Mouse (Mus musculus): ENCODE results near the gene Tspan18. TPM values are rescaled to one million over a fixed set of nuclear protein-coding genes. Genes with fewer than 3 reads are reported as not detected.

Gene Tspan18
- polyA plus RNA-seq, 1 experiment from 2014 or later = 16.9 TPM

DNA sequence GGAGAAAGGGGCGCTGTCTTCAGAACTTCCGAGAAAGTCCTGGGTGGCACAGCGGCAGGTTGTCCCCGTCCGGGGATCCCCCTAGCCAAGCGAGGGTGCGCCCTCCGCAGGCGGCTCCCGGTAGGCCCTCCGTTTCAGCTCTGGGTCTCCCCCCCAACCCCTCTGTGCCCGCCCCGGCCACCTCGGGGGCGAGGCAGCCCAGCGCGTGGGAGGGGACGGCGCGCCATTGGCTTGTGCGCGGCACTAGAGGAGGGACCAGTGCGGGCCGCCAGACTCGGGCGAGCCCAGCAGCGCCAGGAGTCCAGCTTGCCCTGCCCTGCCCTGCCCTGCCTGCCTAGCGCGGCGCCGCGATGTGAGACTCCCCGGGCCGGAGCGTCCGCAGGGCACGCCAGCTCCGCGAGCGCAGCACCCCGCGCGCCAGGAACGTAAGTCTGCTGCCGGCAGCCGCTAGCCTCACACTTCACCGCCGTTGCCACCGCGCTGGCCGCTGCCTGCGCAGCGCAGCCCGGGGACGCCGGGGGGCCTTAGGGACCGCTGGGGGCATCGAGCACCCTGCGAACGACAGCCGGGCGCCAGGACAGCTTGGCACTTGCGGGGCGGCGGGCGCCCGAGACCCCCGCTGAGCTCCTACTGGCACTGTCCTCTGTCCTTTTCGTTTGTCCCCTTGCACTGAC, 146.8 kb downstream of the Tspan18 start, which contains the start of gene Trp53i11:
Gene Trp53i11, plus strand, starts transcription at position 226 of the 674 bp plus-strand sequence.
- Histone ChIP-seq H3K4me1 (peaks cover 44% of the 10 kb centered on the region), H3K36me3 (no peaks in the 10 kb centered on the region), H3K27me3 (no peaks in the 10 kb centered on the region), H3K9me3 (no peaks in the 10 kb centered on the region), H3K4me2 (replicated peaks) (peak within 1 kb of the TSS; percentile 70), H3K4me3 (peak within 1 kb of the TSS; percentile 91), H3K27ac (replicated peaks) (peak within 1 kb of the TSS; percentile 97), H3K9ac (replicated peaks) (peak within 1 kb of the TSS; percentile 96)
- WGBS = under 1% methylated on average over 69 of the region's 69 CpGs
- ATAC-seq (replicated peaks) = peak; percentile 88

DNA sequence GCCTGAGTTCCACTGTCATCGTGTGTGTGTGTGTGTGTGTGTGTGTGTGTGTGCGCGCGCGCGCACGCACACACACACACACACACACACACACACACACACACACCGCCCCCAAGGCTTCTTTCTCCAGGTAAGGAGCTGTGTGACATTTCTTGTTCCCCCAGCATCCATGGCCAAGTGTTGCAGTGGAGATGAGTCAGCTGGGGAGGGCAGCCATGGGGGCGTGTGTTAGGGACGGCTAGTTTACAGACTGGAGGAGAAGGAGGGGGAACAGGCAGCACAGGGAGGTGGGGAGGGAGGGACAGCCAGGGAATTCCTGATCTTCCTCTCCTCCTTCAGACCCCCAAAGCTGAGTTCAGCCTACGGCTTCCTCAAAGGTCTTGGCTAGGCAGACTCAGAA, 151.4 kb downstream of the Tspan18 start:
- Histone ChIP-seq H3K27ac (replicated peaks) (no peak overlapping the region), H3K36me3 (no peaks in the 10 kb centered on the region), H3K9me3 (no peaks in the 10 kb centered on the region), H3K4me2 (replicated peaks) (no peak overlapping the region), H3K4me3 (no peak overlapping the region), H3K27me3 (no peaks in the 10 kb centered on the region), H3K9ac (replicated peaks) (no peak overlapping the region), H3K4me1 (peaks cover 26% of the 10 kb centered on the region)
- no peak for ATAC-seq (replicated peaks)
- 83% methylated on average over 11 of the region's 11 CpGs for WGBS

DNA sequence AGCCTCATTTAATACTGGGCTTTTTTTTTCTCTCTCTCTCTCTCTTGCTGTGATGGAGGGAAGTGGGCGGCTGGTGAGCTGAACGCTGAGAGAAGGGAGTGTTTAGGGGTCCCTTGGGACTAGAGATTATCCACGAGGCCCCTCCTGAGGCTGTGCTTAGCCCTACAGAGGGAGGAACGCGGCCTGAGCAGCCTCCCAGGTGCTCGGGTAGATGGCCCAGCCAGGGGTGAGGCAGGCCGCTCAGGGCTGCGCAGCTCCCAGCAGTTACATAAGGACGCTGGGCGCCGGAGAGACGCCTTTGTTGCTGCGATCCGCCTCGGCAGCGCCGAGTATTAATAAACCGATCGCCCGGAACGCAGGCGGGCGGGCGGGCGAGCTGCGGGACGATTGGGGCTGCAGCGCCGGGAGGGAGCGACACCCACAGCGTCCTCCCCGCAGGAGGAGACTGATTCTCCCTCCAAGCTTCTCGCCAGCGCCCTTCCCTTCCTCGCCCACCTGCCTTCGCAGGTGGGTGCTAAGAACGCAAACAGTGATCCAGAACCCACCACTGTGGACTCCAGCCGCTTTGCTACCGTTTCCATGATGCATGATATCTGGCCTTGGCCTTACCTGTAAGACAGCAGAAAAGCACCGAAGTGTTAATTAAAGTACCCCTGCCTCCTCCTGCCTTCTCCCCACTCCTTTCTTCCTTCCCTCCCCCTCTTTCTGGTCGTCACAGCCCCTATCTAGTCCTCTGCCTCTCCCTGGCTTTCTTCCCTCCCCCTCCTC, 154.0 kb downstream of the Tspan18 start:
- WGBS = 2% methylated on average over 41 of the region's 41 CpGs
- no peaks in the 10 kb centered on the region for H3K27me3 ChIP-seq
- no peaks in the 10 kb centered on the region for H3K9me3 ChIP-seq
- peak overlapping the region; percentile 62 for H3K27ac ChIP-seq (replicated peaks)
- H3K9ac ChIP-seq (replicated peaks) = peak overlapping the region; percentile 63
- peak overlapping the region; percentile 35 for H3K4me3 ChIP-seq
- no peak for ATAC-seq (replicated peaks)
- H3K36me3 ChIP-seq = no peaks in the 10 kb centered on the region
- peak overlapping the region; percentile 72 for H3K4me2 ChIP-seq (replicated peaks)
- H3K4me1 ChIP-seq = peaks cover 48% of the 10 kb centered on the region

DNA sequence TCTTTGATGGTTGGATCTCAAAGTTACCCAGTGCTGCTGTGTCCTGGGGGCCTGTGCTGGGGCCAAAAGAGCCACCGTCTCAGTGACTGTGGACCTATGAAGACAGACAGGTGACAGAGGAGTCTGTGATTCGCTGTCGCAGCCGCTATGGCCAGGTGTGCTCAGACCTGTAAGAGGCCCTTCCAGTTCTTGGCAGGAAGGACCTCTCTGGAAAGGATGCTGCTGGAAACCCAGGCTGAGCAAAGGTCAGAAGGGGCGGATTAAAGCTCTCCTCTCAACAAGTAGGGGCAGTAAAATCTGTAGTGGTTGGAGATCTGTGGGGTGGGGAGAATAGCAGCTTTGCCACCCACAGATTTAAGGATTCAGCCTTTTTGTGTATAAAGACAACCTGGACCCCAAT, 154.7 kb downstream of the Tspan18 start:
- H3K4me1 ChIP-seq = peaks cover 51% of the 10 kb centered on the region
- no peak for ATAC-seq (replicated peaks)
- H3K27me3 ChIP-seq = no peaks in the 10 kb centered on the region
- H3K36me3 ChIP-seq = no peaks in the 10 kb centered on the region
- no peak overlapping the region for H3K4me2 ChIP-seq (replicated peaks)
- peak overlapping the region; percentile 62; the same call in 1 of the 2 replicates for H3K27ac ChIP-seq (replicated peaks)
- H3K4me3 ChIP-seq = no peak overlapping the region
- no peaks in the 10 kb centered on the region for H3K9me3 ChIP-seq
- 59% methylated on average over 5 of the region's 5 CpGs for WGBS
- peak overlapping the region; percentile 63 for H3K9ac ChIP-seq (replicated peaks)

DNA sequence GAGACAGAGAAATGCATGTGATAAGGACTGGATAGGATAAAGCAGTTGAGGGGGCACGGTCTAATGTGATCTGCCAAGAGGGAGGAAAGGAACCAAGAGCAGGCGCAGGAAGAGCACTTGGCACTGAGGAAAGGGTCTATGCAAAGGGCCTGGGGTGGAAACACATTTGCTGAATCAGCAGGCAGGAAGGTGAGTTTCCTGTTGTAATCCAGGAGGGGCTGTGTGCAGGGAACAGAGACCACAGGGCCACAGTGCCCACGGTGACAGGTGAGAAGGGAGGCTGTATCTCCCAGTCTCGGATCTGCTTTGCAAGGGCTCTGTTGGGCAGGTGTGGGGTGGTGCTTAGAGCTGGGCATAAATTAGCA, 156.0 kb downstream of the Tspan18 start:
- H3K27ac ChIP-seq (replicated peaks) = peak overlapping the region; percentile 86
- WGBS = 69% methylated on average over 4 of the region's 4 CpGs

DNA sequence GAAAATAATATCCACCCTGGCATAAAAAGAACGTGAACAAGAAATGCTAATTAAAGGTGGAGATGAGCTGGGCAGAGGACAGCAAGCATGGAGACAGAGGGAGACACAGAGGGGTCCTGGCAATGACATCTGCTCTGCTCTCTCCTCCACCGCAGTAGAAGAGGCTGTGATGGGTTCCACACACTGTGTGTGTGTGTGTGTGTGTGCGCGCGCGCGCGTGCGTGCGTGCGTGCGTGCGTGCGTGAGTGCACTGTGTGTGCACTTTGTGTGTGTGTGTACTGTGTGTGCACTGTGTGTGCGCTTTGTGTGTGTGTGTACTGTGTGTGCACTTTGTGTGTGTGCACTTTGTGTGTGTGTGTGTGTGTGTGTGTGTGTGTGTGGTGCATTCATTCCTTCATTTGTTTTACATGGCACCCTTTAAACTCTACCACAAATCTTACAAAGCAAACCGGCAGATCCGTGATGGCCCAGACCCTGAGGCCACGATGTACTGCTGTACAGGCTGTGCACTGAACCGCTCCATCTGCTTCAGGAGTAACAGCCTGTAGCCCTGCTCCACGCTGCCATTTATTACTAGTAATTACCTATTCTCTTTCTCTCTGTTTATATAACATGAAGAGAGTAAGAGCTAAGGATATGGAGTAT, 156.5 kb downstream of the Tspan18 start:
- Histone ChIP-seq H3K36me3 (no peaks in the 10 kb centered on the region), H3K4me2 (replicated peaks) (no peak overlapping the region), H3K27me3 (no peaks in the 10 kb centered on the region), H3K27ac (replicated peaks) (peak overlapping the region; percentile 86), H3K9ac (replicated peaks) (no peak overlapping the region), H3K9me3 (no peaks in the 10 kb centered on the region), H3K4me3 (no peak overlapping the region), H3K4me1 (peaks cover 61% of the 10 kb centered on the region)
- 68% methylated on average over 20 of the region's 20 CpGs for WGBS
- ATAC-seq (replicated peaks) = peak; percentile 36

More for the DNA sequence above, 156.0 kb downstream of the Tspan18 start:
- Histone ChIP-seq H3K9ac (replicated peaks) (no peak overlapping the region), H3K36me3 (no peaks in the 10 kb centered on the region), H3K27me3 (no peaks in the 10 kb centered on the region), H3K4me1 (peaks cover 61% of the 10 kb centered on the region), H3K4me2 (replicated peaks) (no peak overlapping the region), H3K4me3 (no peak overlapping the region), H3K9me3 (no peaks in the 10 kb centered on the region)
- ATAC-seq (replicated peaks) = no peak

DNA sequence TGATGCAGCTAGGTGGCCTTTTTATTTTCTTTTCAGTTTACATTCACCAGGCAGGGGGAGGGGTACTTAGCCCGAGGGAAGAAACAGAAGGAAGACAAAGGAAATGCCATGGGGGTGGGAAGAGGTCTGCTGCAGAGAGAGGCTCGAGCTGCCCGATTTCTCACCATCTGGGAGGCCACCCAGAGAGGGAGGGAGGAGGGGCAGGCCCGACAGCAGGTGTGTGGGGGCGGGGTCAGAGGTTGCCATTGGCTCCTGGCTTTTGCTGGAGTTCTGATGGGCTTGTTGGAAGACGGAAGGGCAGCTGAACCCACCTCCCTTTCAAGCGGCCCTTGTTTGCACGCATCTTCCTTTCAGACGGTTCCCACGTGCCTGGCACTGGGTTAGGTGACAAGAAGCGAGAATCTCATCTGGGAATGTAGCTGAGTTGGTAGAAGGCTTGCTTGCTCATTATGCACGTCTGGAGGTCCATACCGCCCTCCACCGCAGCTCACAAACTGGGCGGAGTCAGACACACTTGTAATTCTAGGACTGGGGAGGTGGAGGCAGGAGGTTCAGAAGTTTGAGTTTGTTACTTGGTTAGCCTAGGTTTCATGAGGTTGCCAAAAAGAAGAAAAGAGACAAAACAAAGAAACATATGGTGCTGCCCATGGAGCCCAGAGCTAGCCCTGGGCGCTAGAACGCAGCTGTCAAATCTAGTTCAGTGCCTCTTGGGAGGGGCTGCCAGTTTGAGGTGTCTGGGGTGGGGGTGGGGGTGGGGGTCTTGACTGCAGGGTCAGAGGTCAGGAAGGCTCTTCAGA, 157.2 kb downstream of the Tspan18 start:
- Histone ChIP-seq H3K4me1 (peaks cover 61% of the 10 kb centered on the region), H3K27me3 (no peaks in the 10 kb centered on the region), H3K4me3 (no peak overlapping the region), H3K9me3 (no peaks in the 10 kb centered on the region), H3K27ac (replicated peaks) (peak overlapping the region; percentile 86), H3K4me2 (replicated peaks) (peak overlapping the region; percentile 35), H3K36me3 (no peaks in the 10 kb centered on the region), H3K9ac (replicated peaks) (0 out of 2 replicates have a peak overlapping the region, but pooled peaks have one; percentile 20)
- WGBS = 3% methylated on average over 17 of the region's 17 CpGs
- ATAC-seq (replicated peaks) = peak; percentile 69

DNA sequence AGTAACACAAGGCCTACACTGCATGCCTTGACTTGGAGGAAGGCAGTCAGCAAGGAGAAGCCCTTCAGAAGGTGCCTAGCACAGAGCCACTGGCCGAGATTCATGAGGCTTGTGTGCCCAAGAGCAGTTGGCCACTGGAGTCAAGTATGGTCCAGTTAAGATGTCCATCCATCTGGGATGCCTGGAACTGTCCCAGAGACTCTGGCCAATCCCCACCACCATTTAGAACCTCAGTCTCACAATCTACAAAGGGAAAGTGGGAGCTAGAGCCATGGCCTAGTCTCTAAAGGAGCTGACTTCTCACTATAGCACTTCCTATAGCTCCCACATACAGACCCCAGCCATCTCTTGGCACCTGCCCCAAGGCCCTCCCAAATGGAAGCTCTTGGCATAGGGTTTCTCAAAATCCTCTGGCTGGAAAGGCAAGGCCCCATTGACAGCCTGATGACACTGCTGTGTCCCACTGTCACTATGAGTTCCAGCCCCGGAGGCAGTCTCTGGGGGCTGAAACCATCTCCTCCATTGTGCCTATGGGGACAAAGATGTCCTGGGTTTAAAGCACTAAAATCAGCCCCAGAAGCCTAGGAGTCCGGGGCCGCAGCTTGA, 158.0 kb downstream of the Tspan18 start:
- WGBS = 14% methylated on average over 4 of the region's 4 CpGs
- ATAC-seq (replicated peaks) = peak; percentile 1; the same call in 1 of the 2 replicates
- Histone ChIP-seq H3K36me3 (no peaks in the 10 kb centered on the region), H3K4me2 (replicated peaks) (0 out of 2 replicates have a peak overlapping the region, but pooled peaks have one; percentile 35), H3K27me3 (no peaks in the 10 kb centered on the region), H3K9ac (replicated peaks) (no peak overlapping the region), H3K27ac (replicated peaks) (peak overlapping the region; percentile 86), H3K4me1 (peaks cover 68% of the 10 kb centered on the region), H3K9me3 (no peaks in the 10 kb centered on the region), H3K4me3 (no peak overlapping the region)

DNA sequence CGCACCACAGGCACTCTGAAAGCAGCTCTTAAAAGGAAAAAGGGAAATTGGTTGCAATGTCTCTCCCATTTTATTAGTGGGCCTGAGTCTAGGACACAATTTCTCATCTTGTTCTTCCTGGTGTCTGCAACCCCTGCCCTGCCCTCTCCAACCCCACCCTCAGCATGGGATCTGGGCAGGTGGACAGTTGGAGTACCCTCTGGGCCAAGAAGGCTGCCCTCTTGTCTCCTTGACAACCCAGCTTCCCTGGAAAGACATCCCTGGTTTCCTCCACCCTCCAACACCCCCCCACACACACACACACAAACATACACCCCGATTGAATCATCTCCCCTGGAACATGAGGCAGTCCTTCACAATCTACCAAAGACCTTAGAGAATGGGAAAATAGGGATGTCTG, 158.6 kb downstream of the Tspan18 start:
- no peaks in the 10 kb centered on the region for H3K9me3 ChIP-seq
- H3K27me3 ChIP-seq = no peaks in the 10 kb centered on the region
- 65% methylated on average over 2 of the region's 2 CpGs for WGBS
- H3K4me2 ChIP-seq (replicated peaks) = no peak overlapping the region
- no peak overlapping the region for H3K9ac ChIP-seq (replicated peaks)
- peaks cover 74% of the 10 kb centered on the region for H3K4me1 ChIP-seq
- ATAC-seq (replicated peaks) = no peak
- H3K36me3 ChIP-seq = no peaks in the 10 kb centered on the region
- peak overlapping the region; percentile 86; the same call in 1 of the 2 replicates for H3K27ac ChIP-seq (replicated peaks)
- no peak overlapping the region for H3K4me3 ChIP-seq

DNA sequence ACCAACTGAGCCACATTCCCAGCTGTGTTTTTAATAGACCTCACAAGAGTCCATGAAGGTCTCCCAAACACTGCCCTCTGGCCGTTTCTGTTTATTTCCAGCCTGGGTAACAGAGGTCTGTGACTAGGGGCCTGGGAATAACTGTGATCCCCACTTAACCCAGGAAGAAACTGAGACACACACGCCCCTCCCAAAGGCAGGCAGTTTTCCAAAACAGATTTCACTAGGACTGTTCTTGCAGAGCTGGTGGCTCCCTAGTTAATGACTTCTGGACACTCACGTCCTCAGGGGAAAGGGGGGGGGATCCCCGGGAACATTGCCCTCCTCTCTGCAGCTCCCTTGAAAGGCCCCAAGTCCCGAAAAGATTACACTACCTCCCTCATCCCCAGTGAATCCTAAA, 159.0 kb downstream of the Tspan18 start:
- peak overlapping the region; percentile 86; the same call in 1 of the 2 replicates for H3K27ac ChIP-seq (replicated peaks)

DNA sequence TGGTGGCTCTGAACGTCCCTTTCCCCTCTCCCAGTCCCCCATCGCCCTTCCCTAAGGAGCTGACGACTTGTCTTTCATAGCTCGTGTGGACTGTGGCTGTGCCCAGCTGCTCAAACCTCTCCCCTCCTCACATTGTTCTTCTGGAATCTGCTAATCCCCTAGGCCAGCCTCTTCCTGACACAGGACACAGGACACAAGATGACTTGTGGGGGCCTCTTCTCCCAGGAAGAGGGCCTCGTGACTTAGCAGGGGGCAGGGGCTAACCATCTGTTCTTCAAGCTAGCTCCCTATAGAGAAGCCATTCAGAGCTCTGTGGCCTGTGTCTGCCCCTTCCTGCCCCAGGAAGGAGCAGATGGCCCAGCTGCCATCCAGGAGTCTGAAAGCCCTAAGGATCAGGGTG, 160.1 kb downstream of the Tspan18 start:
- Histone ChIP-seq H3K27ac (replicated peaks) (no peak overlapping the region), H3K36me3 (no peaks in the 10 kb centered on the region), H3K9ac (replicated peaks) (no peak overlapping the region), H3K27me3 (no peaks in the 10 kb centered on the region), H3K4me2 (replicated peaks) (no peak overlapping the region), H3K4me1 (peaks cover 62% of the 10 kb centered on the region), H3K4me3 (no peak overlapping the region), H3K9me3 (no peaks in the 10 kb centered on the region)
- 8% methylated on average over 5 of the region's 5 CpGs for WGBS
- ATAC-seq (replicated peaks) = no peak

More for the DNA sequence above, 159.0 kb downstream of the Tspan18 start:
- Histone ChIP-seq H3K4me1 (peaks cover 73% of the 10 kb centered on the region), H3K9me3 (no peaks in the 10 kb centered on the region), H3K36me3 (no peaks in the 10 kb centered on the region), H3K4me3 (no peak overlapping the region), H3K9ac (replicated peaks) (no peak overlapping the region), H3K4me2 (replicated peaks) (no peak overlapping the region), H3K27me3 (no peaks in the 10 kb centered on the region)
- no peak for ATAC-seq (replicated peaks)
- 21% methylated on average over 5 of the region's 5 CpGs for WGBS
